13 mouse cellular contexts compared by ENCODE assay signal in the genomic region with DNA sequence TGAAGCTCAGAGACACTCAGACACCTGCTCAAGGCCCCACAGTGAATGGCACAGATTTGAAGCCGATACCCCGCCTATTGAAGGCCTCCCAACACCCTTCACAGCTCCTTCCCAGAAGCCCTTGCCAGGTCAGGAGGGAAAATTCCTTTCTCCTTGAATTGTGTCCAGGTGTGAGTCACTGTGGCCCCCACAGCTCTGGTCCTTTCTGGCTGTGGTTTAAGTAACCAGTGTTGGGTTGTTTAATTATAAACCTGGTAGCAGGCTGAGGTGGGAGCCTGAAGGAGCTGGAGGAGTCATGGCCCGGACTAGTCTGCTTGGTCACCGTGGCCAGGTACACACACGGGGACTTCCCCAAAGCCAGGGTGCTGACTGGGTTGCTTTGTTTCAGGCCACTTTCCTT. TPM values are rescaled to one million over a fixed set of nuclear protein-coding genes. Genes with fewer than 3 reads are reported as not detected.
DNase-seq lines count a peak whose midpoint lies in the region; ATAC-seq and TF ChIP-seq lines count a peak whose summit lies in the region.
"Had no signal": no experiment of that assay in that cellular context is flagged by ENCODE, and none has a peak within 500 bp of the region (broad histone marks: within the 10 kb centered on the region; RNA-seq: fewer than 3 reads in every experiment).

No protein-coding gene starts in this region.

- H3K9ac ChIP-seq in lung, postnatal 0 days (replicated peaks; ENCODE audit: low read depth) = no peak overlapping the region
- H3K9ac ChIP-seq: embryonic facial prominence, embryonic 12.5 days; midbrain, embryonic 15.5 days had no signal

- H3K27ac ChIP-seq in lung, postnatal 0 days (ENCODE audit: low read length) = no peak overlapping the region
- H3K27ac ChIP-seq: embryonic facial prominence, embryonic 12.5 days; midbrain, embryonic 15.5 days had no signal

- WGBS in lung, postnatal 0 days = 62% methylated on average over 5 of the region's 5 CpGs

- no peak for TF ChIP-seq CTCF in lung, postnatal 0 days (IDR thresholded peaks at IDR 0.05)

- no peaks in the 10 kb centered on the region for H3K4me1 ChIP-seq in lung, postnatal 0 days (ENCODE audit: insufficient read depth, low read depth, low read length)
- H3K4me1 ChIP-seq: midbrain, embryonic 15.5 days had no signal

- H3K36me3 ChIP-seq in lung, postnatal 0 days (ENCODE audit: insufficient read depth, low read length) = no peaks in the 10 kb centered on the region
- H3K36me3 ChIP-seq: embryonic facial prominence, embryonic 12.5 days; midbrain, embryonic 15.5 days had no signal

- no peak overlapping the region for H3K4me2 ChIP-seq in lung, postnatal 0 days (replicated peaks; ENCODE audit: low read depth, low read length)
- H3K4me2 ChIP-seq: embryonic facial prominence, embryonic 12.5 days; liver, embryonic 11.5 days; midbrain, embryonic 15.5 days had no signal

- no peak for TF ChIP-seq EP300 in lung, postnatal 0 days (IDR thresholded peaks at IDR 0.05)

- ATAC-seq in lung, postnatal 0 days = peak; percentile 56
- ATAC-seq: CD4-positive, CD25-positive, alpha-beta regulatory T cell, adult 4 months; midbrain, embryonic 15.5 days had no signal

- peak; percentile 24 for DNase-seq in lung, postnatal 0 days (ENCODE audit: low spot score)
- no peak for DNase-seq in lung, postnatal 4 days
- DNase-seq in kidney, adult 9 months = peak; percentile 95
- DNase-seq in kidney, postnatal 4 days = peak; percentile 45 to 65
- no peak for DNase-seq in layer of hippocampus, adult 9-11 months
- DNase-seq in right cerebral cortex, postnatal 14 days = no peak
- DNase-seq in frontal cortex, postnatal 36 days (ENCODE audit: low spot score in 2 of 2) = no peak
- DNase-seq: layer of hippocampus, postnatal 36 days; thymus, adult 18-20 months had no signal

- H3K4me3 ChIP-seq in lung, postnatal 0 days (ENCODE audit: low read depth, low read length) = no peak overlapping the region
- H3K4me3 ChIP-seq: embryonic facial prominence, embryonic 12.5 days; midbrain, embryonic 15.5 days had no signal

- no peaks in the 10 kb centered on the region for H3K27me3 ChIP-seq in lung, postnatal 0 days (replicated peaks; ENCODE audit: insufficient read depth, low read length)
- H3K27me3 ChIP-seq: embryonic facial prominence, embryonic 12.5 days; midbrain, embryonic 15.5 days had no signal

- H3K9me3 ChIP-seq in lung, postnatal 0 days (ENCODE audit: low read length) = no peaks in the 10 kb centered on the region
- H3K9me3 ChIP-seq: embryonic facial prominence, embryonic 12.5 days; midbrain, embryonic 15.5 days had no signal

RNA-seq across cellular contexts. Expression of a gene that starts 32.1 kb away (rescaled TPM):
- polyA plus RNA-seq in lung, postnatal 0 days (2015; fragmentation: Nextera tagmentation; extraction: Ambion mirVana) = 6.5 and 8.3 TPM in 2 replicates

RNA-seq across cellular contexts. Expression of a gene that starts 37.1 kb away (rescaled TPM):
- 18.9 and 22.1 TPM in 2 replicates for polyA plus RNA-seq in lung, postnatal 0 days (2015; fragmentation: Nextera tagmentation; extraction: Ambion mirVana)

Comparison
In these comparisons a context has a peak if more than half of its experiments do, and no peak if none do; other contexts are left out.
1. DNase-seq: peak in lung, postnatal 0 days (single experiment), kidney, adult 9 months (single experiment) and kidney, postnatal 4 days (2 of 2); none in lung, postnatal 4 days (0 of 2), layer of hippocampus, adult 9-11 months (single experiment), right cerebral cortex, postnatal 14 days (single experiment) and frontal cortex, postnatal 36 days (0 of 2).